Mouse (Mus musculus) testis, adult 2 months (tissue): ENCODE data around the gene Mxd3. TPM values are rescaled to one million over a fixed set of nuclear protein-coding genes. Genes with fewer than 3 reads are reported as not detected.

ENCODE experiments used
- H3K27ac ChIP-seq: fragments of 200-500 bp; 2 replicates; pipeline ENCODE4 v1.5.1; 2012; ENCODE audit warnings: low read depth, low read length; ENCODE audit not compliant: control insufficient read depth, insufficient read depth
- H3K27me3 ChIP-seq: fragments of 200-500 bp; 2 replicates; pipeline ENCODE4 v1.6.1; 2012; ENCODE audit warnings: mild to moderate bottlenecking, low read length, moderate library complexity; ENCODE audit not compliant: control insufficient read depth, insufficient read depth
- H3K36me3 ChIP-seq: fragments of 200-500 bp; 2 replicates; pipeline ENCODE4 v1.6.1; 2012; ENCODE audit warnings: mild to moderate bottlenecking, low read length; ENCODE audit not compliant: control insufficient read depth, insufficient read depth
- H3K4me1 ChIP-seq: fragments of 200-500 bp; 2 replicates; pipeline ENCODE4 v1.6.1; 2012; ENCODE audit warnings: low read length; ENCODE audit not compliant: control insufficient read depth, insufficient read depth
- H3K4me3 ChIP-seq: fragments of 200-500 bp; 2 replicates; pipeline ENCODE4 v1.5.1; 2012; ENCODE audit warnings: low read depth, mild to moderate bottlenecking, low read length, moderate library complexity, mixed read lengths; ENCODE audit not compliant: control insufficient read depth
- CTCF ChIP-seq: fragments of 200-500 bp; IDR thresholded peaks from 2 replicates; pipeline ENCODE4 v1.5.1; 2012; ENCODE audit warnings: low read depth, mild to moderate bottlenecking, inconsistent platforms, low read length, moderate library complexity; ENCODE audit not compliant: control insufficient read depth, insufficient read depth, insufficient replicate concordance
- POLR2A ChIP-seq: fragments of 200-500 bp; IDR thresholded peaks from 2 replicates; pipeline ENCODE4 v1.6.1; 2012; ENCODE audit warnings: low read depth, mild to moderate bottlenecking, inconsistent platforms, low read length, moderate library complexity; ENCODE audit not compliant: control insufficient read depth
- polyA plus RNA-seq: library from polyadenylated mRNA; depleted of rRNA; stranded (reverse); fragments of >200 nt; gene quantifications from 2 replicates; pipeline ENCODE4 v1.2.3, GENCODE M21; 2012

Mxd3 gene
- polyA plus RNA-seq, 1 experiment, result 2.4 TPM

- Histone ChIP-seq H3K36me3 (no peaks in the 10 kb centered on the region), H3K4me1 (peaks cover 11% of the 10 kb centered on the region)
Measured at GRCm38 (mm10) chr13:55321434-55322129, 8.0 kb downstream of the Mxd3 start, which contains the start of gene Rab24. Rab24 (minus strand) TSS chr13:55321946.

GRCm38 (mm10) chr13:55319931-55320533 lies 9.6 kb downstream of the Mxd3 start, which contains the start of gene Prelid1:
Prelid1 (plus strand) TSS chr13:55320500.
- Histone ChIP-seq H3K27me3 (no peaks in the 10 kb centered on the region), H3K27ac (peak within 1 kb of the TSS; percentile 83), H3K4me3 (peak within 1 kb of the TSS; percentile 92), H3K36me3 (no peaks in the 10 kb centered on the region; the same call in 1 of the 2 replicates), H3K4me1 (peaks cover 11% of the 10 kb centered on the region)
- TF ChIP-seq CTCF (no peak), POLR2A (no peak)

More at GRCm38 (mm10) chr13:55321434-55322129, 8.0 kb downstream of the Mxd3 start, which contains the start of gene Rab24:
- TF ChIP-seq POLR2A (peak; percentile 69), CTCF (no peak)
- peak within 1 kb of the TSS; percentile 92 for H3K4me3 ChIP-seq
- no peaks in the 10 kb centered on the region for H3K27me3 ChIP-seq
- H3K27ac ChIP-seq, result peak within 1 kb of the TSS; percentile 83

DNA sequence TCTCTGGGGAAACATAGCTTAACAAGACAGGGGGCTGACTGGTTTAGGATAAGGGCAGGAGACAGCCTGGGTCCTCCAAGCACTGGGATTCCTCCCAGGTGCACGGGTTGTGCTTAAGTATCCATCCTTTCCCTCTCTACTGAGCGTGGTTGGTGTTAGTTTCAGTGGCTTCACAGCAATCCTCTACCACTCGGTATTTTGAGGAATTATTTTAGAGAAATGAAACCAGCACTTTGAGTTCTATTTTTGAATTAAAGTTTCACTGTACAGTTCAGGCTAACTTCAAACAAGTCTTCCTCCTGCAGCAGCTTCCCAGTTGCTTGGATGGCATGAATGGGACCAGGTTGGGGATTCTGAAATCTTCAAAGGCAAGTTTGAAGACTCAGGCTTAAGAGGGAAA lies 11.3 kb downstream of the Mxd3 start:
- Histone ChIP-seq H3K4me1 (peaks cover 11% of the 10 kb centered on the region), H3K27me3 (no peaks in the 10 kb centered on the region), H3K36me3 (peaks cover under 1% of the 10 kb centered on the region), H3K27ac (no peak overlapping the region), H3K4me3 (no peak overlapping the region)
- TF ChIP-seq CTCF, result no peak
- no peak for TF ChIP-seq POLR2A

GRCm38 (mm10) chr13:55314891-55315412 lies 14.7 kb downstream of the Mxd3 start:
- Histone ChIP-seq H3K27me3 (no peaks in the 10 kb centered on the region), H3K4me3 (no peak overlapping the region), H3K36me3 (peaks cover 6% of the 10 kb centered on the region), H3K4me1 (no peaks in the 10 kb centered on the region), H3K27ac (no peak overlapping the region; the same call in 1 of the 2 replicates)
- TF ChIP-seq POLR2A, result no peak
- no peak for TF ChIP-seq CTCF

DNA sequence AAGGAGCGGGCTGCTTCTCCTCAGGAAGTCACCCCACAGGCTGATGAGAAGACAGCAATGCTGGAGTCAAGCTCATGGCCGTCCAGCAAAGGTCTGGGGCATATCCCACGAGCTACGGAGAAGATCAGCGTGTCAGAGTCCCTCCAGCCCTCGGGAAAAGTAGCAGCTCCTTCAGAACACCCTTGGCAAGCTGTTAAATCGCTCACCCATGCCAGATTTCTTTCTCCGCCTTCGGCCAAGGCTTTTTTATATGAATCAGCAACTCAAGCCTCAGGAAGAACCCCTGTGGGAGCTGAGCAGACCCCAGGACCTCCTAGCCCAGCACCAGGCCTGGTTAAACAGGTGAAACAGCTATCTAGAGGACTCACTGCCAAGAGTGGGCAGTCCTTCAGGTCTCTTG lies 16.6 kb downstream of the Mxd3 start:
- H3K27me3 ChIP-seq, result no peaks in the 10 kb centered on the region
- H3K27ac ChIP-seq, result no peak overlapping the region
- no peaks in the 10 kb centered on the region for H3K4me1 ChIP-seq
- no peak for TF ChIP-seq CTCF
- no peak for TF ChIP-seq POLR2A
- peaks cover 8% of the 10 kb centered on the region for H3K36me3 ChIP-seq
- no peak overlapping the region for H3K4me3 ChIP-seq

- TF ChIP-seq CTCF (no peak), POLR2A (no peak)
- Histone ChIP-seq H3K4me1 (no peaks in the 10 kb centered on the region), H3K4me3 (no peak overlapping the region), H3K27me3 (no peaks in the 10 kb centered on the region), H3K27ac (no peak overlapping the region), H3K36me3 (peaks cover 8% of the 10 kb centered on the region)
Measured at GRCm38 (mm10) chr13:55312028-55312630, 17.5 kb downstream of the Mxd3 start.

DNA sequence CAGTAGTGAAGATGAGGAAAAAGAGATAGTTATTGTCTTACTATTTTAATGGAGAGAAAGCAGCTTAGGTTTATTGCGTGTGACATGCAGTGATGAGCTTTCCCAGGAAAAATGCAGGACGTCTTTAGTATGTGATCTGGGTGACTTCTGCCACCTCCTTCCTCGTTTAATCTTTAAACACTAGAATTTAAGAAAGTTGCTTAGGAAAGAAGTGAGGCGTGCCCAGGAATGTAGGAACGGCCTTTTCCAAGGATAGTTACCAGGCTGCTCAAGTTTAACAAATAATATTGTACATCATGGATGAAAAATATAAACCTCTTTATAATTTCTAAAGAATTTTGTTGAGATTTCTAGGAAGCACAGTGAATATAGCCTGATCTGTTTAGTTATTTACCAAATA lies 28.7 kb downstream of the Mxd3 start:
- no peak overlapping the region for H3K27ac ChIP-seq
- no peaks in the 10 kb centered on the region; the same call in 1 of the 2 replicates for H3K36me3 ChIP-seq
- no peaks in the 10 kb centered on the region for H3K4me1 ChIP-seq
- H3K27me3 ChIP-seq, result no peaks in the 10 kb centered on the region
- TF ChIP-seq CTCF (no peak), POLR2A (no peak)
- H3K4me3 ChIP-seq, result no peak overlapping the region
